Mouse (Mus musculus) spleen, adult 2 months (tissue): ENCODE data around the gene Nlrp9b. TPM values are rescaled to one million over a fixed set of nuclear protein-coding genes. Genes with fewer than 3 reads are reported as not detected.

Experiments
- polyA plus RNA-seq: library from polyadenylated mRNA; depleted of rRNA; stranded (reverse); fragments of >200 nt; gene quantifications from 2 replicates; pipeline ENCODE4 v1.2.3, GENCODE M21; 2012; rRNA removed

Nlrp9b gene
- polyA plus RNA-seq, 1 experiment: not detected

Other genes starting within 250 kb of the Nlrp9b start
- gene Nectin2, start 241.0 kb upstream of the Nlrp9b start, polyA plus RNA-seq: 23.3 and 24.4 TPM in 2 replicates
- gene Bcam, start 220.4 kb upstream of the Nlrp9b start, polyA plus RNA-seq: 30.1 and 39.8 TPM in 2 replicates
- gene Cblc, start 194.7 kb upstream of the Nlrp9b start, polyA plus RNA-seq: 1.4 TPM in 2 replicates
- gene Bcl3, start 168.7 kb upstream of the Nlrp9b start, polyA plus RNA-seq: 102 and 149 TPM in 2 replicates
- gene Gm19345, start 139.5 kb upstream of the Nlrp9b start, polyA plus RNA-seq: 0.45 TPM in 1 of 2 replicates, not detected in the other
- gene Ceacam16, start 130.2 kb upstream of the Nlrp9b start, polyA plus RNA-seq: 17.0 and 21.7 TPM in 2 replicates
- gene Ceacam19, start 103.5 kb upstream of the Nlrp9b start, polyA plus RNA-seq: 0.09 and 0.22 TPM in 2 replicates
- 6.6 and 8.0 TPM in 2 replicates for gene Pvr, start 70.3 kb upstream of the Nlrp9b start, polyA plus RNA-seq
- gene Igsf23, start 40.7 kb upstream of the Nlrp9b start, polyA plus RNA-seq: 1.2 and 3.9 TPM in 2 replicates
- gene Ceacam20, start 26.1 kb upstream of the Nlrp9b start, polyA plus RNA-seq: not detected in 2 replicates
- gene Vmn1r91, start 108.2 kb downstream of the Nlrp9b start, polyA plus RNA-seq: not detected in 2 replicates
- gene Gm16442, start 131.1 kb downstream of the Nlrp9b start, polyA plus RNA-seq: not detected in 2 replicates
- gene Vmn1r93, start 147.6 kb downstream of the Nlrp9b start, polyA plus RNA-seq: not detected in 2 replicates
- gene Vmn1r94, start 176.9 kb downstream of the Nlrp9b start, polyA plus RNA-seq: not detected in 2 replicates
- gene Vmn1r95, start 202.2 kb downstream of the Nlrp9b start, polyA plus RNA-seq: not detected in 2 replicates
- not detected in 2 replicates for gene Gm6164, start 214.1 kb downstream of the Nlrp9b start, polyA plus RNA-seq
- not detected in 2 replicates for gene Gm4498, start 242.4 kb downstream of the Nlrp9b start, polyA plus RNA-seq